Mouse (Mus musculus) olfactory bulb, adult 2 months (tissue): ENCODE measurements around the gene Adcy9.

Experiments
- CTCF ChIP-seq: fragments of 200-500 bp; IDR thresholded peaks from 2 replicates; pipeline ENCODE4 v1.5.1; 2012; ENCODE audit warnings: low read depth, mild to moderate bottlenecking, low read length, moderate library complexity; ENCODE audit not compliant: insufficient read depth
- POLR2A ChIP-seq: fragments of 200-500 bp; IDR thresholded peaks from 2 replicates; pipeline ENCODE4 v1.6.1; 2012; ENCODE audit warnings: mild to moderate bottlenecking, low read depth, low read length, moderate library complexity; ENCODE audit not compliant: insufficient read depth

DNA sequence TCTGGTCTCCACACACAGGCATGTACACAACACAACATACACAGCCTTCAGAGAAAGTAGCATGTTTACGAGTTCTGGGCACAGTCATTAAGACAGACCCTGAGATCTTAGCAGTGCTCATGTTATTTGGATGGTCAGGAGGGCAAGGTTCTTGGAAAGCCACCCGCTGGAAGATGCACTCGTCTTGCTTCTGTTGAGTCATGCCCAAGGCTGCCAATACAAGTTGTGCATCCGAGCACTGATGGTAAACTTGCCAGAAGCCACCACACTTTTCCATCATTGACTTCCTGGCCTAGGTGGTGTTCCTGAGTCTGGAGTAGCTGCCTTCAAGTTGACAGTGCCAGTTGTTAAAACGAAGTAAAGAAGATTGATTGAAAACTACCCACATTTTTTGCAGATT lies 3.3 kb upstream of the Adcy9 start:
- TF ChIP-seq CTCF, result no peak
- no peak for TF ChIP-seq POLR2A
